Mouse (Mus musculus) heart, adult 2 months (tissue): ENCODE results near the gene Pcnx.

ENCODE experiments used
- CTCF ChIP-seq: fragments of 200-600 bp; IDR thresholded peaks from 2 replicates; pipeline ENCODE4 v1.8.1; 2022; ENCODE audit warnings: antibody characterized with exemption, mild to moderate bottlenecking, moderate library complexity
- EP300 ChIP-seq: fragments of 200-500 bp; IDR thresholded peaks from 2 replicates; pipeline ENCODE4 v1.6.1; 2011; ENCODE audit warnings: low read depth, low read length, control low read depth; ENCODE audit not compliant: insufficient read depth
- POLR2A ChIP-seq: fragments of 200-500 bp; IDR thresholded peaks from 2 replicates; pipeline ENCODE4 v1.6.1; 2011; ENCODE audit warnings: mild to moderate bottlenecking, low read depth, low read length, control low read depth; ENCODE audit not compliant: insufficient read depth

GRCm38 (mm10) chr12:81920614-81921013, 60.8 kb downstream of the Pcnx start:
- no peak for TF ChIP-seq CTCF
- no peak for TF ChIP-seq EP300
- no peak for TF ChIP-seq POLR2A
